21 mouse cellular contexts compared by ENCODE assay signal in the genomic region with DNA sequence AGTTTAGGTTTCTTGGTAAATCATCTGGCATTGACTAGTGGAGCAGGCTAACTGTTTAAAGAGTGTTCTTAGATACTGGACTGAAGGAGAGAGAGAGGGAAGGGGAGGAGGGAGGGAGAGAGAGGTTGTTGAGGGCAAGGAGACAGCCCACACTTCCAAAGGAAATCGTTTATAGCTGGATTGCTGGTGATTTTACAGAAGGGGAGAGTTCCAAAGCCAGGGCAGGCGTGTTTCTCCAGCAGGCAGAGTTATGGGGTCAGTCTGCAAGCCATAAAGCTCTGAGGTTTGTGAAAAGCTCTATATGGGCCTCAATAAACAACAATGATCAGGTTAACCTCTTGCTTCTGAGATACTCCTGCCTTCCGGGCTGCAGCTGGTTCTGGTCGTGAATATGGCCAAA.
DNase-seq lines count a peak whose midpoint lies in the region; ATAC-seq and TF ChIP-seq lines count a peak whose summit lies in the region.
"Had no signal": no experiment of that assay in that cellular context is flagged by ENCODE, and none has a peak within 500 bp of the region (broad histone marks: within the 10 kb centered on the region; RNA-seq: fewer than 3 reads in every experiment).

No protein-coding gene starts in this region.

- no peaks in the 10 kb centered on the region for H3K9me3 ChIP-seq in forebrain, embryonic 13.5 days (replicated peaks)
- H3K9me3 ChIP-seq in forebrain, postnatal 0 days (ENCODE audit: low read length): no peaks in the 10 kb centered on the region
- no peaks in the 10 kb centered on the region for H3K9me3 ChIP-seq in kidney, embryonic 14.5 days (ENCODE audit: control insufficient read depth, low read length)
- no peaks in the 10 kb centered on the region for H3K9me3 ChIP-seq in kidney, postnatal 0 days (replicated peaks; ENCODE audit: low read length)
- H3K9me3 ChIP-seq in neural tube, embryonic 13.5 days: no peaks in the 10 kb centered on the region

- DNase-seq in forebrain, postnatal 0 days: no peak
- DNase-seq in kidney, adult 2 months: no peak
- DNase-seq in kidney, postnatal 0 days (ENCODE audit: low spot score): peak; percentile 79
- DNase-seq in kidney, postnatal 36 days: no peak
- DNase-seq in neural tube, embryonic 10.5 days (ENCODE audit: extremely low spot score, low spot score): no peak
- DNase-seq: adrenal gland, postnatal 10 days; adrenal gland, postnatal 36 days; B cell, adult 2 months; cerebellum, adult 18-20 months; cerebellum, adult 9-10 months; cerebellum, postnatal 14 days; gastrocnemius, adult 2 months; gastrocnemius, postnatal 14 days; heart, adult 11 months had no signal

- peak overlapping the region; percentile 40; the same call in 1 of the 2 replicates for H3K9ac ChIP-seq in forebrain, embryonic 13.5 days
- H3K9ac ChIP-seq in forebrain, postnatal 0 days: no peak overlapping the region
- H3K9ac ChIP-seq in kidney, embryonic 14.5 days (ENCODE audit: low read depth, low read length): no peak overlapping the region
- no peak overlapping the region for H3K9ac ChIP-seq in kidney, postnatal 0 days (ENCODE audit: low read depth, low read length)
- no peak overlapping the region for H3K9ac ChIP-seq in neural tube, embryonic 13.5 days

- no peak overlapping the region for H3K27ac ChIP-seq in forebrain, embryonic 13.5 days
- H3K27ac ChIP-seq in forebrain, postnatal 0 days (ENCODE audit: low read depth, low read length): no peak overlapping the region
- peak overlapping the region; percentile 83; the same call in 1 of the 2 replicates for H3K27ac ChIP-seq in kidney, embryonic 14.5 days (ENCODE audit: low read depth, low read length)
- no peak overlapping the region for H3K27ac ChIP-seq in kidney, adult 2 months (ENCODE audit: insufficient read depth, low read depth, low read length)
- peak overlapping the region; percentile 36; the same call in 1 of the 2 replicates for H3K27ac ChIP-seq in kidney, postnatal 0 days
- H3K27ac ChIP-seq in neural tube, embryonic 13.5 days (replicated peaks): 0 out of 2 replicates have a peak overlapping the region, but pooled peaks have one; percentile 14
- H3K27ac ChIP-seq: gastrocnemius, adult 2 months had no signal

- H3K36me3 ChIP-seq in forebrain, embryonic 13.5 days (ENCODE audit: poor library complexity, severe bottlenecking): no peaks in the 10 kb centered on the region
- no peaks in the 10 kb centered on the region for H3K36me3 ChIP-seq in forebrain, postnatal 0 days (ENCODE audit: insufficient read depth)
- no peaks in the 10 kb centered on the region for H3K36me3 ChIP-seq in kidney, embryonic 14.5 days (ENCODE audit: control insufficient read depth, insufficient read depth, low read length)
- no peaks in the 10 kb centered on the region for H3K36me3 ChIP-seq in kidney, adult 2 months (ENCODE audit: control insufficient read depth, insufficient read depth, low read length)
- H3K36me3 ChIP-seq in kidney, postnatal 0 days (ENCODE audit: insufficient read depth, low read length): no peaks in the 10 kb centered on the region
- no peaks in the 10 kb centered on the region for H3K36me3 ChIP-seq in neural tube, embryonic 13.5 days
- H3K36me3 ChIP-seq: G1E had no signal

- TF ChIP-seq CTCF in forebrain, postnatal 0 days (IDR thresholded peaks at IDR 0.05; ENCODE audit: low read depth): no peak
- no peak for TF ChIP-seq CTCF in kidney, adult 2 months (conservative IDR thresholded peaks at IDR 0.05; ENCODE audit: insufficient read depth, insufficient read length, low read depth, low read length)
- no peak for TF ChIP-seq CTCF in kidney, postnatal 0 days (IDR thresholded peaks at IDR 0.05; ENCODE audit: low read depth)

- peaks cover 12% of the 10 kb centered on the region for H3K4me1 ChIP-seq in forebrain, embryonic 13.5 days
- peaks cover 6% of the 10 kb centered on the region; the same call in 1 of the 2 replicates for H3K4me1 ChIP-seq in forebrain, postnatal 0 days (ENCODE audit: insufficient read depth)
- peaks cover 14% of the 10 kb centered on the region for H3K4me1 ChIP-seq in kidney, embryonic 14.5 days (ENCODE audit: control insufficient read depth, insufficient read depth, low read length)
- peaks cover 3% of the 10 kb centered on the region; the same call in 1 of the 2 replicates for H3K4me1 ChIP-seq in kidney, adult 2 months (ENCODE audit: control insufficient read depth, insufficient read depth, low read length)
- H3K4me1 ChIP-seq in kidney, postnatal 0 days (replicated peaks; ENCODE audit: insufficient read depth, low read length): peaks cover 9% of the 10 kb centered on the region
- peaks cover 13% of the 10 kb centered on the region for H3K4me1 ChIP-seq in neural tube, embryonic 13.5 days (replicated peaks)

- H3K4me2 ChIP-seq in forebrain, embryonic 13.5 days: no peak overlapping the region
- H3K4me2 ChIP-seq in forebrain, postnatal 0 days (ENCODE audit: low read depth): no peak overlapping the region
- no peak overlapping the region for H3K4me2 ChIP-seq in kidney, embryonic 14.5 days (replicated peaks; ENCODE audit: low read depth, low read length)
- H3K4me2 ChIP-seq in kidney, postnatal 0 days (ENCODE audit: low read length): no peak overlapping the region
- no peak overlapping the region for H3K4me2 ChIP-seq in neural tube, embryonic 13.5 days
- H3K4me2 ChIP-seq: heart, embryonic 11.5 days had no signal

- no peak for TF ChIP-seq POLR2A in kidney, adult 2 months (IDR thresholded peaks at IDR 0.05; ENCODE audit: low read depth, low read length)

- WGBS in forebrain, embryonic 13.5 days: 59% methylated on average over 4 of the region's 4 CpGs
- WGBS in forebrain, postnatal 0 days: 71% methylated on average over 4 of the region's 4 CpGs
- 15% methylated on average over 4 of the region's 4 CpGs for WGBS in kidney, embryonic 14.5 days
- WGBS in kidney, adult 2 months: 42% methylated on average over 4 of the region's 4 CpGs
- 16% methylated on average over 4 of the region's 4 CpGs for WGBS in kidney, postnatal 0 days
- 21% methylated on average over 4 of the region's 4 CpGs for WGBS in neural tube, embryonic 13.5 days

- no peak for ATAC-seq in forebrain, embryonic 13.5 days
- ATAC-seq in forebrain, postnatal 0 days: no peak
- ATAC-seq in kidney, embryonic 14.5 days (ENCODE audit: low FRiP score, low TSS enrichment): peak; percentile 73
- no peak; the same call in 1 of the 2 replicates for ATAC-seq in kidney, postnatal 0 days (replicated peaks; ENCODE audit: low FRiP score, low read depth)
- ATAC-seq in neural tube, embryonic 13.5 days (ENCODE audit: low read depth): no peak
- ATAC-seq: Patski had no signal

- no peak overlapping the region for H3K4me3 ChIP-seq in forebrain, embryonic 13.5 days
- H3K4me3 ChIP-seq in forebrain, postnatal 0 days (ENCODE audit: low read depth, low read length): no peak overlapping the region
- no peak overlapping the region for H3K4me3 ChIP-seq in kidney, embryonic 14.5 days (ENCODE audit: low read length)
- no peak overlapping the region for H3K4me3 ChIP-seq in kidney, adult 2 months (ENCODE audit: insufficient read depth, low read depth, low read length)
- no peak overlapping the region for H3K4me3 ChIP-seq in kidney, postnatal 0 days (replicated peaks; ENCODE audit: low read depth, low read length)
- H3K4me3 ChIP-seq in neural tube, embryonic 13.5 days: no peak overlapping the region
- H3K4me3 ChIP-seq: gastrocnemius, adult 2 months had no signal

- no peaks in the 10 kb centered on the region for H3K27me3 ChIP-seq in forebrain, embryonic 13.5 days
- H3K27me3 ChIP-seq in forebrain, postnatal 0 days (ENCODE audit: insufficient read depth, low read length): no peaks in the 10 kb centered on the region
- no peaks in the 10 kb centered on the region for H3K27me3 ChIP-seq in kidney, embryonic 14.5 days (ENCODE audit: control insufficient read depth, insufficient read depth, low read length)
- no peaks in the 10 kb centered on the region for H3K27me3 ChIP-seq in kidney, adult 2 months (replicated peaks; ENCODE audit: control insufficient read depth, insufficient read depth, low read length)
- no peaks in the 10 kb centered on the region for H3K27me3 ChIP-seq in kidney, postnatal 0 days (ENCODE audit: insufficient read depth, low read length)
- no peaks in the 10 kb centered on the region for H3K27me3 ChIP-seq in neural tube, embryonic 13.5 days
- H3K27me3 ChIP-seq: CH12.LX had no signal

Comparison
In these comparisons a context has a peak if more than half of its experiments do, and no peak if none do; other contexts are left out.
1. H3K27ac ChIP-seq: peak in kidney, embryonic 14.5 days (single experiment), kidney, postnatal 0 days (single experiment) and neural tube, embryonic 13.5 days (single experiment); none in forebrain, embryonic 13.5 days (single experiment), forebrain, postnatal 0 days (single experiment) and kidney, adult 2 months (single experiment).